ENCODE assay signal across 16 mouse cellular contexts in the genomic region with DNA sequence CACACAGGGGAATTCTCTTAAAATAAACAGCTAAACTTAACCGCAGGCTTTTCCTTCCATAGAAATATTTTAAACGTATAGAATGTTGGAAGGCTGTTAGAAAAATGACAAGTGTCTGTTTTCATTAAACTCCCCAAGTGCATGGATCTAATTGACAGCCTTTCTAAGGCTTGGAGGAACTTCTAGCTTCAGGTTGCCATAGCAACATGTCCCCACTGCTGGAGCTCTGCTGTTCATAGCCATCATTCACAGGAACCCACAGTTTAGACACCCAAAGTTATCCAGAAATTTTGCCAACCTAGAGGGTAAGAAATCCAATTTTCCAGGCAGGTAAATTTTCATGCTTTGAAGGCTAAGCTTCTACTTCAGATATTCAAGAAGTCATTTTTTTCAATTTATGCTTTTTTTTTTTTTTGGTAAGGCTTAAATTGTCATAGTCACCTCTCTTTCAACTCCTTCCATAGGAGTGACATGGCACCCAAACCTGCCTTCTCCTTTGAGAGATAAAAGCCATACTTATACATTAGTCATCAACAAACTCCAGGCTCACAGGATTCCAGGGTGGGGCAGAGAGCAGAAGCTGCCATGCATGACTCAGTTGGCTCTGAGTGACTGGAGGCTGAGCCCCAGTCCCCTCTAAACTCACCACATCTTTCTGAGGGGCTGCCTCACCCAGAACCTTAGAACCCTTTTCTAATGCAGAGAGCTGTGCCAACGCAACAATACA.
DNase-seq lines count a peak whose midpoint lies in the region; ATAC-seq and TF ChIP-seq lines count a peak whose summit lies in the region.
"Had no signal": no experiment of that assay in that cellular context is flagged by ENCODE, and none has a peak within 500 bp of the region (broad histone marks: within the 10 kb centered on the region; RNA-seq: fewer than 3 reads in every experiment).

No protein-coding gene starts in this region.

- H3K4me1 ChIP-seq in forebrain, embryonic 13.5 days: no peaks in the 10 kb centered on the region
- no peaks in the 10 kb centered on the region for H3K4me1 ChIP-seq in forebrain, embryonic 12.5 days
- H3K4me1 ChIP-seq in midbrain, embryonic 14.5 days (ENCODE audit: control insufficient read depth, insufficient read depth, low read length): no peaks in the 10 kb centered on the region
- no peaks in the 10 kb centered on the region for H3K4me1 ChIP-seq in midbrain, embryonic 11.5 days (ENCODE audit: control insufficient read depth, insufficient read depth, low read length)
- 0 out of 2 replicates have a peak, but pooled peaks cover 6% of the 10 kb centered on the region for H3K4me1 ChIP-seq in hindbrain, embryonic 15.5 days (replicated peaks)
- no peaks in the 10 kb centered on the region; the same call in 1 of the 2 replicates for H3K4me1 ChIP-seq in midbrain, postnatal 0 days (ENCODE audit: insufficient read depth, low read length)
- H3K4me1 ChIP-seq: embryonic facial prominence, embryonic 13.5 days; heart, embryonic 13.5 days; intestine, embryonic 15.5 days; limb, embryonic 12.5 days had no signal

- DNase-seq in midbrain, embryonic 14.5 days: peak; percentile 73
- no peak for DNase-seq in midbrain, embryonic 11.5 days (ENCODE audit: low spot score, missing footprints)
- DNase-seq in midbrain, postnatal 0 days (ENCODE audit: low spot score): peak; percentile 65
- no peak for DNase-seq in kidney, postnatal 4 days
- DNase-seq in cerebellum, adult 9-11 months: no peak
- DNase-seq: kidney, postnatal 14 days; lung, postnatal 36 days; right cerebral cortex, postnatal 25 days had no signal

- no peak overlapping the region for H3K4me3 ChIP-seq in forebrain, embryonic 13.5 days
- no peak overlapping the region for H3K4me3 ChIP-seq in forebrain, embryonic 12.5 days (replicated peaks)
- no peak overlapping the region for H3K4me3 ChIP-seq in midbrain, embryonic 14.5 days (replicated peaks; ENCODE audit: low read depth, low read length)
- H3K4me3 ChIP-seq in midbrain, embryonic 11.5 days (ENCODE audit: low read depth, low read length): no peak overlapping the region
- H3K4me3 ChIP-seq in hindbrain, embryonic 15.5 days: no peak overlapping the region
- no peak overlapping the region for H3K4me3 ChIP-seq in midbrain, postnatal 0 days (ENCODE audit: low read depth, low read length)
- H3K4me3 ChIP-seq: embryonic facial prominence, embryonic 13.5 days; heart, embryonic 13.5 days; intestine, embryonic 15.5 days; limb, embryonic 12.5 days had no signal

- no peaks in the 10 kb centered on the region for H3K36me3 ChIP-seq in forebrain, embryonic 13.5 days (ENCODE audit: poor library complexity, severe bottlenecking)
- no peaks in the 10 kb centered on the region for H3K36me3 ChIP-seq in forebrain, embryonic 12.5 days (replicated peaks)
- no peaks in the 10 kb centered on the region for H3K36me3 ChIP-seq in midbrain, embryonic 14.5 days (ENCODE audit: control insufficient read depth, insufficient read depth, low read length)
- H3K36me3 ChIP-seq in midbrain, embryonic 11.5 days (ENCODE audit: control insufficient read depth, insufficient read depth, low read length): no peaks in the 10 kb centered on the region
- no peaks in the 10 kb centered on the region for H3K36me3 ChIP-seq in hindbrain, embryonic 15.5 days
- no peaks in the 10 kb centered on the region for H3K36me3 ChIP-seq in midbrain, postnatal 0 days (ENCODE audit: insufficient read depth, low read length)
- H3K36me3 ChIP-seq: embryonic facial prominence, embryonic 13.5 days; heart, embryonic 13.5 days; intestine, embryonic 15.5 days; limb, embryonic 12.5 days had no signal

- H3K27ac ChIP-seq in forebrain, embryonic 13.5 days: no peak overlapping the region
- H3K27ac ChIP-seq in forebrain, embryonic 12.5 days: no peak overlapping the region
- H3K27ac ChIP-seq in midbrain, embryonic 14.5 days (replicated peaks; ENCODE audit: low read depth, low read length): no peak overlapping the region
- H3K27ac ChIP-seq in midbrain, embryonic 11.5 days (ENCODE audit: low read depth, low read length): no peak overlapping the region
- no peak overlapping the region for H3K27ac ChIP-seq in hindbrain, embryonic 15.5 days (replicated peaks)
- H3K27ac ChIP-seq in midbrain, postnatal 0 days (ENCODE audit: low read depth, low read length): no peak overlapping the region
- H3K27ac ChIP-seq: embryonic facial prominence, embryonic 13.5 days; heart, embryonic 13.5 days; intestine, embryonic 15.5 days; limb, embryonic 12.5 days; stomach, postnatal 0 days had no signal

- 0 out of 2 replicates have a peak, but pooled peaks have one; percentile 55 for ATAC-seq in forebrain, embryonic 13.5 days
- no peak for ATAC-seq in forebrain, embryonic 12.5 days (ENCODE audit: low FRiP score)
- ATAC-seq in midbrain, embryonic 14.5 days (ENCODE audit: low FRiP score, low TSS enrichment): no peak
- ATAC-seq in midbrain, embryonic 11.5 days (ENCODE audit: low FRiP score): no peak
- peak; percentile 63; the same call in 1 of the 2 replicates for ATAC-seq in hindbrain, embryonic 15.5 days (ENCODE audit: low FRiP score, low read depth)
- no peak for ATAC-seq in midbrain, postnatal 0 days (ENCODE audit: low FRiP score)
- ATAC-seq: intestine, embryonic 15.5 days had no signal

- no peak overlapping the region for H3K9ac ChIP-seq in forebrain, embryonic 13.5 days
- H3K9ac ChIP-seq in forebrain, embryonic 12.5 days: no peak overlapping the region
- no peak overlapping the region for H3K9ac ChIP-seq in midbrain, embryonic 14.5 days (replicated peaks; ENCODE audit: low read length)
- H3K9ac ChIP-seq in midbrain, embryonic 11.5 days (ENCODE audit: low read length): no peak overlapping the region
- no peak overlapping the region for H3K9ac ChIP-seq in hindbrain, embryonic 15.5 days
- no peak overlapping the region for H3K9ac ChIP-seq in midbrain, postnatal 0 days (replicated peaks; ENCODE audit: low read length, poor library complexity, severe bottlenecking)
- H3K9ac ChIP-seq: embryonic facial prominence, embryonic 13.5 days; heart, embryonic 13.5 days; intestine, embryonic 15.5 days; limb, embryonic 12.5 days had no signal

- 74% methylated on average over 3 of the region's 3 CpGs for WGBS in forebrain, embryonic 13.5 days
- WGBS in forebrain, embryonic 12.5 days: 76% methylated on average over 3 of the region's 3 CpGs
- WGBS in midbrain, embryonic 14.5 days: 65% methylated on average over 3 of the region's 3 CpGs
- WGBS in midbrain, embryonic 11.5 days: 79% methylated on average over 3 of the region's 3 CpGs
- WGBS in hindbrain, embryonic 15.5 days: 57% methylated on average over 3 of the region's 3 CpGs
- 57% methylated on average over 3 of the region's 3 CpGs for WGBS in midbrain, postnatal 0 days

- no peaks in the 10 kb centered on the region for H3K9me3 ChIP-seq in forebrain, embryonic 13.5 days (replicated peaks)
- H3K9me3 ChIP-seq in forebrain, embryonic 12.5 days: no peaks in the 10 kb centered on the region
- no peaks in the 10 kb centered on the region for H3K9me3 ChIP-seq in midbrain, embryonic 14.5 days (ENCODE audit: control insufficient read depth, low read length)
- no peaks in the 10 kb centered on the region for H3K9me3 ChIP-seq in midbrain, embryonic 11.5 days (ENCODE audit: control insufficient read depth, low read length)
- no peaks in the 10 kb centered on the region for H3K9me3 ChIP-seq in hindbrain, embryonic 15.5 days
- no peaks in the 10 kb centered on the region for H3K9me3 ChIP-seq in midbrain, postnatal 0 days (ENCODE audit: low read length)
- H3K9me3 ChIP-seq: embryonic facial prominence, embryonic 13.5 days; heart, embryonic 13.5 days; intestine, embryonic 15.5 days; limb, embryonic 12.5 days had no signal

- H3K27me3 ChIP-seq in forebrain, embryonic 13.5 days: no peaks in the 10 kb centered on the region
- no peaks in the 10 kb centered on the region for H3K27me3 ChIP-seq in forebrain, embryonic 12.5 days
- H3K27me3 ChIP-seq in midbrain, embryonic 14.5 days (ENCODE audit: control insufficient read depth, insufficient read depth, low read length): no peaks in the 10 kb centered on the region
- no peaks in the 10 kb centered on the region for H3K27me3 ChIP-seq in midbrain, embryonic 11.5 days (ENCODE audit: control insufficient read depth, insufficient read depth, low read length)
- no peaks in the 10 kb centered on the region for H3K27me3 ChIP-seq in hindbrain, embryonic 15.5 days
- no peaks in the 10 kb centered on the region for H3K27me3 ChIP-seq in midbrain, postnatal 0 days (ENCODE audit: insufficient read depth, low read length)
- H3K27me3 ChIP-seq: embryonic facial prominence, embryonic 13.5 days; heart, embryonic 13.5 days; intestine, embryonic 15.5 days; limb, embryonic 12.5 days had no signal

- no peak for TF ChIP-seq CTCF in midbrain, postnatal 0 days (IDR thresholded peaks at IDR 0.05)

- H3K4me2 ChIP-seq in forebrain, embryonic 13.5 days: no peak overlapping the region
- H3K4me2 ChIP-seq in forebrain, embryonic 12.5 days: no peak overlapping the region
- H3K4me2 ChIP-seq in midbrain, embryonic 14.5 days (ENCODE audit: low read length): no peak overlapping the region
- H3K4me2 ChIP-seq in midbrain, embryonic 11.5 days: no peak overlapping the region
- no peak overlapping the region for H3K4me2 ChIP-seq in hindbrain, embryonic 15.5 days
- no peak overlapping the region for H3K4me2 ChIP-seq in midbrain, postnatal 0 days (ENCODE audit: low read depth, low read length, poor library complexity, severe bottlenecking)
- H3K4me2 ChIP-seq: embryonic facial prominence, embryonic 13.5 days; heart, embryonic 13.5 days; intestine, embryonic 15.5 days; limb, embryonic 12.5 days had no signal

Comparison
In these comparisons a context has a peak if more than half of its experiments do, and no peak if none do; other contexts are left out.
1. ATAC-seq: peak in forebrain, embryonic 13.5 days (single experiment) and hindbrain, embryonic 15.5 days (single experiment); none in forebrain, embryonic 12.5 days (single experiment), midbrain, embryonic 14.5 days (single experiment), midbrain, embryonic 11.5 days (single experiment) and midbrain, postnatal 0 days (single experiment).
2. DNase-seq: peak in midbrain, embryonic 14.5 days (single experiment) and midbrain, postnatal 0 days (single experiment); none in midbrain, embryonic 11.5 days (single experiment), kidney, postnatal 4 days (0 of 2) and cerebellum, adult 9-11 months (single experiment).